Mouse (Mus musculus) kidney, postnatal 0 days (tissue): ENCODE data around the gene Dmrt2. TPM values are rescaled to one million over a fixed set of nuclear protein-coding genes. Genes with fewer than 3 reads are reported as not detected.

Experiments
- ATAC-seq: fragments of 200-750 bp; cut with Nextera tagmentation; replicated peaks from 2 replicates; pipeline ENCODE4 v1.8.0; 2017; ENCODE audit warnings: low read depth, moderate number of reproducible peaks, moderate TSS enrichment, moderate library complexity; ENCODE audit not compliant: low FRiP score
- DNase-seq: peaks from one replicate; pipeline ENCODE4 v3.0.0-alpha.2; 2016; ENCODE audit warnings: low spot score
- H3K27ac ChIP-seq: fragments of 300-500 bp; sonication (generic); 2 replicates; pipeline ENCODE4 v1.5.1; 2014; ENCODE audit warnings: mild to moderate bottlenecking
- H3K27me3 ChIP-seq: fragments of 300-500 bp; sonication (generic); 2 replicates; pipeline ENCODE4 v1.6.1; 2014; ENCODE audit warnings: low read length, mixed read lengths; ENCODE audit not compliant: insufficient read depth
- H3K36me3 ChIP-seq: fragments of 300-500 bp; sonication (generic); 2 replicates; pipeline ENCODE4 v1.6.1; 2014; ENCODE audit warnings: low read length, mixed read lengths; ENCODE audit not compliant: insufficient read depth
- H3K4me1 ChIP-seq: fragments of 300-500 bp; sonication (generic); replicated peaks from 2 replicates; pipeline ENCODE4 v1.6.1; 2014; ENCODE audit warnings: antibody characterized with exemption, low read length, mixed read lengths; ENCODE audit not compliant: insufficient read depth
- H3K4me2 ChIP-seq: fragments of 300-500 bp; sonication (generic); 2 replicates; pipeline ENCODE4 v1.6.1; 2014; ENCODE audit warnings: mild to moderate bottlenecking, low read length, moderate library complexity, mixed read lengths
- H3K4me3 ChIP-seq: fragments of 300-500 bp; sonication (generic); replicated peaks from 2 replicates; pipeline ENCODE4 v1.5.1; 2014; ENCODE audit warnings: low read depth, low read length
- H3K9ac ChIP-seq: fragments of 300-500 bp; sonication (generic); 2 replicates; pipeline ENCODE4 v1.6.1; 2014; ENCODE audit warnings: low read depth, low read length
- H3K9me3 ChIP-seq: fragments of 300-500 bp; sonication (generic); replicated peaks from 2 replicates; pipeline ENCODE4 v1.6.1; 2016; ENCODE audit warnings: low read length, inconsistent platforms, mixed read lengths
- CTCF ChIP-seq: IDR thresholded peaks from 2 replicates; pipeline ENCODE4 v1.5.1; 2016; ENCODE audit warnings: antibody characterized with exemption, low read depth, mild to moderate bottlenecking, moderate library complexity
- WGBS: fragments of 180-500 bp; shearing (Covaris S2); extraction: QIAGEN DNeasy Blood & Tissue Kit; methylation state at CpG from one replicate; pipeline ENCODE4 v1.1.7; 2014; 5-methylcytosine and 5-hydroxymethylcytosine counted together
- polyA plus RNA-seq: library from polyadenylated mRNA; unstranded; fragments of >200 nt; fragmentation: Nextera tagmentation; extraction: Ambion mirVana; gene quantifications from 2 replicates; pipeline ENCODE4 v1.2.1, GENCODE M21; 2015

The Dmrt2 gene
- polyA plus RNA-seq = 6.0 TPM in 2 replicates

DNA sequence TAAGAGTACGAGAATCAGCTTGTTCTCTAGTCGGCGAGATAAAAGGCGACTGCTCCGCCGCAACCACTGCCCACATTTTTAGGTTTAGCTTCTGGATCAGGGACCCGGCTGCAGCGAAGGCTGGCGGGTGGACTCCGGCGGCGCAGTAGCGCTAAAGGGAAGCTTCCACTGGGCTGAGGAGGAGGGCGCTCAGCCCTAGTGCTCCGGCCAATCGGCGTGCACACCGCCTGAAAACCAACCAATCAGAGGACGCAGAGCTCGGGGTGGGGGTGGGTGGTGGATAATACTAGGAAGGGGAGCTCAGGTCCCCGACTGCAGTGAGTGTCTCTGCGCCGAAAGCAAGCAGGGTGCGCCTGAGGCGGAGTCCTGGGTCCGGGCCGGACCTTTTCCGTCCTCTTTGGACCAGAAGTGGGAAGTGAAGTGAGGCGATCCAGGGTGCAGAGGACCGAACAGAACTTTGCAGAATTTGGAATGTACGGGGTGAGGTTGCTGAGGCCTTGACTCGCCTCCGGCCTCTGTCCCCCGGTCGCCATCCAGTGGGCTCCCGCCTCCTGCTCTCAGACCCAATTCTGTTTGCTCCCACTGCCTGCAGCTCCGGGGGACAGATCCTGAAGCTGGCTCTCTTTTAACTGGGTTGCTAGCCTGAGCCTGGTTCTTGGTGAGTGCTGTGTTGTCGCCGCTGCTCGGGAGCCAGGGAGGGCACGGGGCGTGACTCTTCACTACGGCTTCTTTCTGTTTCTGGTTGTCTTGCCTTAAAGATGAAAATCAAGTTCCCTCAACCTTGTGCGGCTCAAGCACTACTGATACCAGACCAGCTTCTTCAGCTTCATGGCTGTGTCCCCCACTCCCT, at the start of gene Dmrt2:
Gene Dmrt2 (plus strand): TSS at position 311 of the 850 bp plus-strand sequence.
- TF ChIP-seq CTCF = 0 out of 2 replicates have a peak, but pooled peaks have one; percentile 2
- H3K36me3 ChIP-seq = no peaks in the 10 kb centered on the region
- H3K27me3 ChIP-seq = peaks cover 87% of the 10 kb centered on the region
- peak; percentile 82 for ATAC-seq
- no peaks in the 10 kb centered on the region for H3K9me3 ChIP-seq
- H3K9ac ChIP-seq = no peak within 1 kb of the TSS
- WGBS = under 1% methylated on average over 44 of the region's 44 CpGs
- H3K4me3 ChIP-seq = peak within 1 kb of the TSS; percentile 34
- H3K4me2 ChIP-seq = peak within 1 kb of the TSS; percentile 62
- peaks cover 8% of the 10 kb centered on the region; the same call in 1 of the 2 replicates for H3K4me1 ChIP-seq
- no peak within 1 kb of the TSS for H3K27ac ChIP-seq
- peak; percentile 78 for DNase-seq

DNA sequence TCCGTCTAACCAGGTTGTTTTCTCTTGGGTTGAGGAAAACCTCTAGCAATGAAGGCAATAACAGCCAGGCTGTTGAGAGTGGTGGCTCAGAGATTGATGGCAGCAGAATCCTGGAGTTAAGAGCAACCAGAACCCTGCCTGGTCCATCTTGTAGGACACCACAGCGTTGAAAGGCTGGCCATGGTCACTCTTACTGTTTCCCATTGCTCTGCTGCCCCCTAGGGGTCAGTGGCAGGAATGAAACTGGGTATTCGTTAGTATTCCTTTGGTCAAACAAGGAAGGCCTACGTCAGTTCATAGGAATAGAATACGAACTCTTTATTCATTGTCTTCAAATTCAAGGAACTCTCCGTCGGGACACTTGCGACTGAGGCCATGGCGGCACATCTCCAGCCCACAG, 43.7 kb upstream of the Dmrt2 start:
- Histone ChIP-seq H3K9ac (no peak overlapping the region), H3K27me3 (peaks cover 24% of the 10 kb centered on the region), H3K4me3 (no peak overlapping the region), H3K27ac (no peak overlapping the region), H3K36me3 (no peaks in the 10 kb centered on the region), H3K4me1 (no peaks in the 10 kb centered on the region), H3K9me3 (no peaks in the 10 kb centered on the region), H3K4me2 (no peak overlapping the region)
- WGBS = 9% methylated on average over 9 of the region's 9 CpGs
- ATAC-seq (no peak), DNase-seq (peak; percentile 85)
- peak; percentile 94 for TF ChIP-seq CTCF

DNA sequence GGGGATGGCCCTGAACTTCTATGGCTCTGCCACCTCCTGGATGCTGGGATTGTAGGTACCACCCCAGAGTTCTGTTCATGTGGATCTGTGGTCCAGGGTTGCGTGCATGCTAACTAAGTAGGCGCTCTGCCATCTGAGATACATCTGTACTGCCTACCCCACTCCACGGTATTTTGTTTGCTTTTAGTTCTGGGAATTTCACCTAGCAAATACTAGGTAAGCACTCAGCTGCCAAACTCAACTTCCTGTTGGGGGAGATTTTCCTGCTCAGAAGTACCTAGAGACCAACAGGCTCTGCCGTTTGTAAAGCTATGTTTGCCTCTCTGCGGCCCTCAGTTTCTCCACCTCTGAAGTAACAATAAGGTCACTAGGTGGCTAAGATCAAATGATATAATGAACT, 37.1 kb upstream of the Dmrt2 start:
- no peak for DNase-seq
- Histone ChIP-seq H3K27ac (no peak overlapping the region), H3K9ac (no peak overlapping the region), H3K4me2 (no peak overlapping the region), H3K27me3 (no peaks in the 10 kb centered on the region), H3K4me1 (no peaks in the 10 kb centered on the region), H3K36me3 (no peaks in the 10 kb centered on the region), H3K4me3 (no peak overlapping the region), H3K9me3 (no peaks in the 10 kb centered on the region)
- ATAC-seq = no peak
- no peak for TF ChIP-seq CTCF
- WGBS = 77% methylated on average over 5 of the region's 5 CpGs

DNA sequence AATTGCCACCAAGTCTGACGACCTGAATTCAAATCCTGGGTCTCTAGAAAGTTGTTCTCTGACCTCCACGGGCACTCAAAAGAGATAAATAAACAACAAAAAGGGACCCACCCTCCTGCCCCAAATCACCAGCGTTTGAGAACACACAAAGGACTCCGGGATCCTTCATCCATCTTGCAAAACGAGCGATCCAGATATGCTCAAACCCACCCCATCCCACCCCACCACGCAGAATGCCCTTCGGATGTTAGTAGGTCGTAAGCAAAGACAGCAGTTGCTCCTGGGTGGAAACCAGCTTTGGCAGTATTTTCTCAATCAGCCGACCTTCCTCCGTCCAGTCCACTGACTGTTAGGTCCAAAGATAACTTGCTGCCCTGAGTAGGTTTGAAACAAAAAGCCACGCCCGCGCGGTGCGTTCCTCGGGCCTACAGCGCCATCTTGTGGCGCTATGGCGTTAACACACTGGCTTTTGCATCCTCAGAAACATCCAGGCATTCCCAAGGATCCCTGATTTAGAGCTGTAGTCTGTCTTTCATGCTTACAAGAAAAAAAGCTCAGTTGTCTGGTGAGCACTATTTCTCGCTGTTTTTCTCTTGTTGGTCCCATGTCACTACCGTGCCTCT, 36.5 kb upstream of the Dmrt2 start:
- H3K9me3 ChIP-seq = no peaks in the 10 kb centered on the region
- H3K4me2 ChIP-seq = peak overlapping the region; percentile 40
- no peak for ATAC-seq
- TF ChIP-seq CTCF = peak; percentile 96
- no peaks in the 10 kb centered on the region for H3K27me3 ChIP-seq
- H3K9ac ChIP-seq = no peak overlapping the region
- no peaks in the 10 kb centered on the region for H3K36me3 ChIP-seq
- peak; percentile 84 for DNase-seq
- no peak overlapping the region for H3K4me3 ChIP-seq
- 16% methylated on average over 22 of the region's 22 CpGs for WGBS
- no peaks in the 10 kb centered on the region for H3K4me1 ChIP-seq
- no peak overlapping the region for H3K27ac ChIP-seq

DNA sequence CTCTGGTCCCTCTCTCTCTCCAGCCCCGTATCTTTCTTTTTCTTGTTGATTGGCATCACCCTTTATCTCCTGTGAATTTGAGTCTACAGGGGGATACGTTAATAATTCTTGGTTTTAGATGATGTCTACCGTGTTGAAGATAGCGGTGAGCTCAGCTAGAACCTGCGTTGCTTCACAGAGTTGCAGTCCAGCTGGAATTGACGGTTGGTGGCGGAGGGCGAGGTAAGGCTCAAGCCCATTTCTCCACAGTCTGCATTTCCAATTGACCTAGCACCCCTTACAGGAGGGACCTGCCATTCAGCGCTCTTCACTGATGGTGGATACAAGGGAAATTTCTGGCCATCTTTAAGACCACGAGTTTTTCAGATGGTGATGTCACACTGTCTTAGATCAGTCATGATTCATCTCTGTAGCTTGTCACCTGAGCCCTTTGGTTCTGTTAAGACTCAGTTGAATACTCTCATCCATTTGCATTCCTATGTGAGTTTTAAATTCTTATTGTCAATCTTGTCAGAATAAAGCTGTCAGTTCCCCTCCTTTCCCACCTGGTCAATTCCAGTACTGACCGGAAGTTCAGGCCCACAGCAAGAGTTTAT, 33.3 kb upstream of the Dmrt2 start:
- Histone ChIP-seq H3K27ac (no peak overlapping the region), H3K4me2 (no peak overlapping the region), H3K9me3 (no peaks in the 10 kb centered on the region), H3K4me1 (no peaks in the 10 kb centered on the region), H3K27me3 (no peaks in the 10 kb centered on the region), H3K9ac (no peak overlapping the region), H3K36me3 (no peaks in the 10 kb centered on the region), H3K4me3 (no peak overlapping the region)
- DNase-seq (no peak), ATAC-seq (no peak)
- TF ChIP-seq CTCF = no peak
- 70% methylated on average over 11 of the region's 11 CpGs for WGBS

DNA sequence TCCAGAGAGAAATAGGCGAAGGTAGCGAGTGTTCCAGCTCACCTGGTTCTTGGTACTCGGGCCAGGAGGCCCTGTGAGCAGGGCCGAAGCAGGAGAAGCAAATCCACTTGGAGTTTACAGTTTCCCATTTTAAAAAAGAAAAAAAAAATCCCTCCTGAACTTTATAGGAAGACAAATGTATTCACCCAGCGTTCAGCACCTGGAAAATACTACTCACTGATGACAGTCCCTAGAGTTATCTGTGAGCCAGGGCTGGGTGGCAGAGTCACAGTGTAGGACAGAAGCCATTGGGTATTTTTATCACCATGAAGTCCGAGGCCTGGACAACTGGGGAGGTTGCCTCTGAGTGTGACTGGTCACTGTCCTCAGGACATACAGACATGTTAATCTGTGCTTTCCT, 30.4 kb upstream of the Dmrt2 start:
- H3K27ac ChIP-seq = no peak overlapping the region
- no peaks in the 10 kb centered on the region for H3K9me3 ChIP-seq
- no peak overlapping the region for H3K4me2 ChIP-seq
- no peaks in the 10 kb centered on the region for H3K4me1 ChIP-seq
- 82% methylated on average over 6 of the region's 6 CpGs for WGBS
- ATAC-seq (no peak), DNase-seq (no peak)
- H3K27me3 ChIP-seq = no peaks in the 10 kb centered on the region
- no peak for TF ChIP-seq CTCF
- no peak overlapping the region for H3K9ac ChIP-seq
- no peaks in the 10 kb centered on the region for H3K36me3 ChIP-seq
- H3K4me3 ChIP-seq = no peak overlapping the region
